In the genomic region with DNA sequence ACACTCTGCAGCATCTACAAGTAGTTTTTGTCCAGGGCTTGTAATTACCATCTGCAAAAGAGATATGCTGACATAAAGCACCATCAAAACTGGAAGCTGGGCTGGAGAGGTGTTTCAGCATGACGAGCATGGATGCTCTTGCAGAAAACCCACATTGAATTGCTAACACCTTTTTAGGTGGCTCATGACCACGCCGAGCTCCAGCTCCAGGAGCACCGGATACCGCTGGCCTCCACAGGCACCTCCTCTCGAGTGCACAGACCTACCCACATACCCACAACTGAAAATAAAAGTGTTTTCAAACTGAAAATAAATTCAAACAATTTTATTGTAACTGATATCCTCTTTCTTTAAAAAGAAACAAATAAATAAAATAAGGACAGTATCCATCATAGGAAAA, we compare ENCODE assay signal across 21 mouse cellular contexts. TPM values are rescaled to one million over a fixed set of nuclear protein-coding genes. Genes with fewer than 3 reads are reported as not detected.
DNase-seq lines count a peak whose midpoint lies in the region; ATAC-seq lines count a peak whose summit lies in the region.
"Had no signal": no experiment of that assay in that cellular context is flagged by ENCODE, and none has a peak within 500 bp of the region (broad histone marks: within the 10 kb centered on the region; RNA-seq: fewer than 3 reads in every experiment).

No protein-coding gene starts in this region.

- H3K4me1 ChIP-seq in heart, embryonic 11.5 days (ENCODE audit: control insufficient read depth, insufficient read depth, low read length): peaks cover 11% of the 10 kb centered on the region; the same call in 1 of the 2 replicates

- H3K4me3 ChIP-seq in heart, embryonic 11.5 days (ENCODE audit: low read depth, low read length): no peak overlapping the region
- H3K4me3 ChIP-seq: embryonic facial prominence, embryonic 12.5 days; embryonic facial prominence, embryonic 15.5 days; heart, embryonic 10.5 days; hindbrain, embryonic 12.5 days; hindbrain, embryonic 15.5 days had no signal

- ATAC-seq in inflammation-experienced regulatory T-cells, adult 6 months: peak; percentile 68
- ATAC-seq in heart, embryonic 11.5 days (replicated peaks; ENCODE audit: insufficient number of reproducible peaks, low FRiP score, low TSS enrichment): no peak
- ATAC-seq: forebrain, embryonic 14.5 days; forebrain, postnatal 0 days; intestine, embryonic 16.5 days had no signal

- no peak overlapping the region for H3K9ac ChIP-seq in heart, embryonic 11.5 days (ENCODE audit: low read depth, low read length)
- H3K9ac ChIP-seq: embryonic facial prominence, embryonic 12.5 days; embryonic facial prominence, embryonic 15.5 days; forebrain, postnatal 0 days; hindbrain, embryonic 12.5 days; hindbrain, embryonic 15.5 days had no signal

- no peaks in the 10 kb centered on the region for H3K9me3 ChIP-seq in heart, embryonic 11.5 days (replicated peaks; ENCODE audit: control insufficient read depth, low read length)
- H3K9me3 ChIP-seq: embryonic facial prominence, embryonic 12.5 days; embryonic facial prominence, embryonic 15.5 days; heart, embryonic 10.5 days; hindbrain, embryonic 12.5 days; hindbrain, embryonic 15.5 days had no signal

- no peaks in the 10 kb centered on the region for H3K36me3 ChIP-seq in heart, embryonic 11.5 days (ENCODE audit: control insufficient read depth, insufficient read depth, low read length)
- H3K36me3 ChIP-seq: embryonic facial prominence, embryonic 12.5 days; embryonic facial prominence, embryonic 15.5 days; heart, embryonic 10.5 days; hindbrain, embryonic 12.5 days; hindbrain, embryonic 15.5 days had no signal

- WGBS in heart, embryonic 11.5 days (ENCODE audit: insufficient replicate concordance): 79% methylated on average over 6 of the region's 6 CpGs

- DNase-seq in CD4-positive, CD25-positive, alpha-beta regulatory T cell, adult 2 months (ENCODE audit: low read depth, low spot score): peak; percentile 43
- DNase-seq in T-cell, adult 2 months (ENCODE audit: low spot score): peak; percentile 24
- DNase-seq in cerebellum, postnatal 36 days: no peak
- DNase-seq in heart, adult 9 months (ENCODE audit: low spot score in 2 of 2): no peak
- DNase-seq: adrenal gland, postnatal 10 days; adrenal gland, postnatal 36 days; cerebellum, adult 18-20 months; cerebellum, adult 9-10 months; cerebellum, postnatal 14 days; forebrain, postnatal 0 days; heart, adult 18-20 months; kidney, adult 18-20 months had no signal

- no peak overlapping the region for H3K27ac ChIP-seq in heart, embryonic 11.5 days (ENCODE audit: low read depth, low read length)
- H3K27ac ChIP-seq: embryonic facial prominence, embryonic 12.5 days; embryonic facial prominence, embryonic 15.5 days; heart, embryonic 10.5 days; hindbrain, embryonic 12.5 days; hindbrain, embryonic 15.5 days had no signal

- no peaks in the 10 kb centered on the region for H3K27me3 ChIP-seq in heart, embryonic 11.5 days (ENCODE audit: control insufficient read depth, insufficient read depth, low read length)
- H3K27me3 ChIP-seq: embryonic facial prominence, embryonic 12.5 days; hindbrain, embryonic 12.5 days; hindbrain, embryonic 15.5 days had no signal

- no peak overlapping the region for H3K4me2 ChIP-seq in heart, embryonic 11.5 days
- H3K4me2 ChIP-seq: embryonic facial prominence, embryonic 12.5 days; embryonic facial prominence, embryonic 15.5 days; hindbrain, embryonic 12.5 days; hindbrain, embryonic 15.5 days had no signal

RNA-seq across cellular contexts. Expression of a gene that starts 37.1 kb away (rescaled TPM):
- polyA plus RNA-seq in inflammation-experienced regulatory T-cells, adult 6 months (2017; shearing (Covaris generic)): under 1 TPM in 1 of 3 experiments, not detected in 2; 0.15 TPM
- polyA plus RNA-seq in heart, embryonic 11.5 days (2014; fragmentation: Nextera tagmentation; extraction: Ambion mirVana): 0.34 and 0.52 TPM in 2 replicates

RNA-seq across cellular contexts. Expression of a gene that starts 41.6 kb away (rescaled TPM):
- polyA plus RNA-seq in inflammation-experienced regulatory T-cells, adult 6 months (2017; shearing (Covaris generic)): 10 to 100 TPM in 1 of 3 experiments, 1 to 10 TPM in 2; 2.4 to 38.2 (median 2.6) TPM
- 98.2 and 99.0 TPM in 2 replicates for polyA plus RNA-seq in heart, embryonic 11.5 days (2014; fragmentation: Nextera tagmentation; extraction: Ambion mirVana)

Comparison
In these comparisons a context has a peak if more than half of its experiments do, and no peak if none do; other contexts are left out.
1. DNase-seq: peak in CD4-positive, CD25-positive, alpha-beta regulatory T cell, adult 2 months (single experiment) and T-cell, adult 2 months (single experiment); none in cerebellum, postnatal 36 days (0 of 2) and heart, adult 9 months (0 of 2).